Mouse (Mus musculus): ENCODE results near the gene Ppif. TPM values are rescaled to one million over a fixed set of nuclear protein-coding genes. Genes with fewer than 3 reads are reported as not detected.

Gene Ppif
- polyA plus RNA-seq, 1 experiment, result 42.2 TPM

DNA sequence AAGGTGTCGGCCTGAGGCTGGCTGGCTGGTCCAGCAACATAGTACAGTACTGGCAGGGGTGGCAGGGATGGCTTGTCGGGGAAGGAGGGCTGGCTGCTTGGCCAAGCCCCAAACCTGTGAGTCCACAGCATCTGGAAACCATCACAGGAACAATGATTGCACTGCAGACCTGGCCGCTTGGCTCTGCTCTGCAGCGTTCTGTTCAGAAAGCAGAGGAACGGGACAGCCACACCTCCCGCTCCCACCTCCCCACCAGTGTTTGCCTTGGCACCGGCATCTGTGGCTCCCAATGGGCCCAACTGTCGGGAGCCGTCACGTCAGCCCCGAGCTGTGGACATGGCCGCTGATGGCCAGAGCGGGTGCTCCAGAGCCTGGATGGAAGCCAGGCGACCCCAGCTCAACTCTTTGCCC, 44.6 kb downstream of the Ppif start:
- Histone ChIP-seq H3K4me1 (ENCODE audit: control insufficient read depth, insufficient read depth, low read length) (no peaks in the 10 kb centered on the region), H3K9ac (ENCODE audit: low read depth, poor library complexity, severe bottlenecking) (no peak overlapping the region)

DNA sequence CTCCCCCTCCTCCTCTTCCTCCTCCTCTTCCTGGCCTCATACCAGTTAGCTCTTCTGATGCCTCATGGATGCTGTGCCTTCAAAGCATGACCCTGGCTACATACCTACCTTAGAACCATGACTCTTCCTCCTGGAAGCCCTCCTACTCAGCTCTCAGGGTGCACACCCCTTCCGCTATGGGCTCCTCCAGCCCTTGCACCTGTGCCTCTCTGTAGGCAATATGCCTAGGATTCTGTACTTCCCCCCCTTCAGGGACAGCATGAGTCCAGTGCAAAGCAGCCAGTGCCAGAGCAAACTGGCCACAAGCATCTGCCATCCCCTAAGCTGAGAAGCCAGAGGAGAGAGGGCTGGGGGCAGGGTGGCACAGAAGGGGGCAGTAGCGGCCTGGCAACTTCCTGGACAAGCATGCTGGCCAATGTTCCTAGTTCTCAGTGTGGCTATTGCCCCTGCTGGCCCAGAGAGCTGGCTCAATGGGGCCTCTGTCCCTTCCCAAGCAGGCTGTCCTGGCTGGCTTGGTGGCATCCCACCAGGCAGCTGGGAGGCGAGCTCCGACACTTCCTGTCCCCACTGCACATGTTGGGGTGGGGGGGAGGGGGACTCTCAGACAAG, 46.1 kb downstream of the Ppif start:
- TF ChIP-seq CTCF (IDR thresholded peaks at IDR 0.05; ENCODE audit: low read depth, low read length) (no peak), POLR2A (IDR thresholded peaks at IDR 0.05; ENCODE audit: insufficient read depth, low read length) (no peak), EP300 (IDR thresholded peaks at IDR 0.05; ENCODE audit: insufficient read depth, low read depth, low read length) (no peak)
- Histone ChIP-seq H3K4me1 (ENCODE audit: control insufficient read depth, insufficient read depth, low read length) (no peaks in the 10 kb centered on the region), H3K27ac (ENCODE audit: insufficient read depth, low read length) (no peak overlapping the region), H3K9ac (ENCODE audit: low read depth, poor library complexity, severe bottlenecking) (no peak overlapping the region), H3K9me3 (replicated peaks; ENCODE audit: control insufficient read depth, insufficient read depth, low read length, poor library complexity, severe bottlenecking) (no peaks in the 10 kb centered on the region), H3K4me3 (ENCODE audit: low read depth, low read length) (no peak overlapping the region), H3K27me3 (ENCODE audit: control insufficient read depth, insufficient read depth, low read length, poor library complexity, severe bottlenecking) (no peaks in the 10 kb centered on the region), H3K36me3 (ENCODE audit: control insufficient read depth, insufficient read depth, low read length, poor library complexity, severe bottlenecking) (no peaks in the 10 kb centered on the region)

More for the DNA sequence above, 44.6 kb downstream of the Ppif start:
- H3K9me3 ChIP-seq (replicated peaks; ENCODE audit: control insufficient read depth, insufficient read depth, low read length, poor library complexity, severe bottlenecking), result no peaks in the 10 kb centered on the region
- H3K4me3 ChIP-seq (ENCODE audit: low read depth, low read length), result no peak overlapping the region
- TF ChIP-seq CTCF (IDR thresholded peaks at IDR 0.05; ENCODE audit: low read depth, low read length), result no peak
- no peak for TF ChIP-seq POLR2A (IDR thresholded peaks at IDR 0.05; ENCODE audit: insufficient read depth, low read length)
- no peak for TF ChIP-seq EP300 (IDR thresholded peaks at IDR 0.05; ENCODE audit: insufficient read depth, low read depth, low read length)
- no peaks in the 10 kb centered on the region for H3K36me3 ChIP-seq (ENCODE audit: control insufficient read depth, insufficient read depth, low read length, poor library complexity, severe bottlenecking)
- H3K27ac ChIP-seq (ENCODE audit: insufficient read depth, low read length), result no peak overlapping the region
- no peaks in the 10 kb centered on the region for H3K27me3 ChIP-seq (ENCODE audit: control insufficient read depth, insufficient read depth, low read length, poor library complexity, severe bottlenecking)

DNA sequence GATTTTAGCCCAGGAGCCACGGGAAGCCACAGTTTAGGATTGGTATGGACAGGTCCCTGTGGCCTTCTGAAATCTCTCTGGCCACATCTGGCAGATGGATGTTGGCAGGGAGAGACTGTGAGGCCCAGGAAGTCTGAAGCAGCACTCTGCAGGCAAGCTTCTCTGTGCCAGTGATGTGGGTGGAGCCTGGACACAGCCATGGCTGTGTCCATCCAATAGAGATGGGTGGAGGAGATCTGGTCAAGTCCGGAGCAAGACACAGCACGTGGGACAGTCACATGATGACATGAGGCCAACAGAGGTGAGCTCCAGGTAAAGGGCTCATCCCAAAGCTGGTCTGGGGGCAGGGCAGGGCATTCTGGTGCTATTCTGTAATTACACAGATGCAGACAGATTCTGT, 47.3 kb downstream of the Ppif start:
- H3K9ac ChIP-seq (ENCODE audit: low read depth, poor library complexity, severe bottlenecking), result no peak overlapping the region
- H3K4me1 ChIP-seq (ENCODE audit: control insufficient read depth, insufficient read depth, low read length), result no peaks in the 10 kb centered on the region
- H3K9me3 ChIP-seq (replicated peaks; ENCODE audit: control insufficient read depth, insufficient read depth, low read length, poor library complexity, severe bottlenecking), result no peaks in the 10 kb centered on the region
- H3K27ac ChIP-seq (ENCODE audit: insufficient read depth, low read length), result no peak overlapping the region
- TF ChIP-seq CTCF (IDR thresholded peaks at IDR 0.05; ENCODE audit: low read depth, low read length) (no peak), POLR2A (IDR thresholded peaks at IDR 0.05; ENCODE audit: insufficient read depth, low read length) (no peak), EP300 (IDR thresholded peaks at IDR 0.05; ENCODE audit: insufficient read depth, low read depth, low read length) (no peak)
- no peak overlapping the region for H3K4me3 ChIP-seq (ENCODE audit: low read depth, low read length)
- H3K36me3 ChIP-seq (ENCODE audit: control insufficient read depth, insufficient read depth, low read length, poor library complexity, severe bottlenecking), result no peaks in the 10 kb centered on the region
- no peaks in the 10 kb centered on the region for H3K27me3 ChIP-seq (ENCODE audit: control insufficient read depth, insufficient read depth, low read length, poor library complexity, severe bottlenecking)

DNA sequence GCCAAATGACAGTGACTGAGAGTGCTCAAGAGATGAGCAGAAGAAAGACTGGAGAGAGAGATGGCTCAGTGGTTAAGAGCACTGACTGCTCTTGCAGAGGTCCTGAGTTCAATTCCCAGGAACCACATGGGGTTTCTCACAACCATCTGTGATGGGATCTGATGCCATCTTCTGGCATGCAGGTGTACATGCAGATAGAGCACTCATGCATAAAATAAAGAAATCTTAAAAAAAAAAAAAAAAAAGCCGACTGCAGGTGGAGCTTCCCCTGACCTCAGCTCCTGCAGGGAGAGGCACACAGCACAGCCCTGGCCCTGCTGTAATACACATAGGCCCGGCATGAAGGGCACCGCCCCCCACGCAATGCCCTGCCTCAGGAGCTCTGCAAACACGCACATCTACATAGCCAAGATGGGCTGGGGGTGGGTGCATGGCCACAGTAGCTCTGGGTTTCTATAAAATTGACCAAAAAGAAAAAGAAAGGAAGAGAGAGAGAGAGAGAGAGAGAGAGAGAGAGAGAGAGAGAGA, 48.0 kb downstream of the Ppif start:
- no peak overlapping the region for H3K27ac ChIP-seq (ENCODE audit: insufficient read depth, low read length)
- no peak overlapping the region for H3K9ac ChIP-seq (ENCODE audit: low read depth, poor library complexity, severe bottlenecking)
- H3K4me1 ChIP-seq (ENCODE audit: control insufficient read depth, insufficient read depth, low read length), result no peaks in the 10 kb centered on the region
- H3K36me3 ChIP-seq (ENCODE audit: control insufficient read depth, insufficient read depth, low read length, poor library complexity, severe bottlenecking), result no peaks in the 10 kb centered on the region
- no peak overlapping the region for H3K4me3 ChIP-seq (ENCODE audit: low read depth, low read length)
- H3K9me3 ChIP-seq (replicated peaks; ENCODE audit: control insufficient read depth, insufficient read depth, low read length, poor library complexity, severe bottlenecking), result no peaks in the 10 kb centered on the region
- H3K27me3 ChIP-seq (ENCODE audit: control insufficient read depth, insufficient read depth, low read length, poor library complexity, severe bottlenecking), result no peaks in the 10 kb centered on the region
- TF ChIP-seq EP300 (IDR thresholded peaks at IDR 0.05; ENCODE audit: insufficient read depth, low read depth, low read length) (no peak), CTCF (IDR thresholded peaks at IDR 0.05; ENCODE audit: low read depth, low read length) (no peak), POLR2A (IDR thresholded peaks at IDR 0.05; ENCODE audit: insufficient read depth, low read length) (no peak)

DNA sequence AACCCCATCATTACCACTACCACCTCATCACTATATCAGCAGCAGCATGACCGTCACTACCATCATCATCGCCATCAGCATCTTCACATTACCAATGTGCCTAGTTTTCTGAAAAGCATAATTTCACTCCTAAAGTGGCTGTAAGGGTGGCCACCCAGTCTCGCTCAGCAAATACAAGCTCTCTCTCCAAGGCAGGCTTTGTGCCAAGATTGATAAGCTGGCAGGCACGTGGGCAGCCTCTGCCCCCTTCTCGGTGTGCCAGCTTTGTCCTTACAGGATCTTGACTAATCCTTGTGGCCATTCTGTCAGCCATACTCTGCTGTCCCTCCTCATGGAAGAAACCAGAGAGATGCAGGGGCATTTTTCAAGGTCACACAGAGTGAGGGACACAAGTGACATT, 49.0 kb downstream of the Ppif start:
- Histone ChIP-seq H3K27ac (ENCODE audit: insufficient read depth, low read length) (no peak overlapping the region), H3K4me1 (ENCODE audit: control insufficient read depth, insufficient read depth, low read length) (no peaks in the 10 kb centered on the region), H3K9me3 (replicated peaks; ENCODE audit: control insufficient read depth, insufficient read depth, low read length, poor library complexity, severe bottlenecking) (no peaks in the 10 kb centered on the region), H3K36me3 (ENCODE audit: control insufficient read depth, insufficient read depth, low read length, poor library complexity, severe bottlenecking) (no peaks in the 10 kb centered on the region), H3K4me3 (ENCODE audit: low read depth, low read length) (no peak overlapping the region), H3K27me3 (ENCODE audit: control insufficient read depth, insufficient read depth, low read length, poor library complexity, severe bottlenecking) (no peaks in the 10 kb centered on the region), H3K9ac (ENCODE audit: low read depth, poor library complexity, severe bottlenecking) (no peak overlapping the region)
- no peak for TF ChIP-seq EP300 (IDR thresholded peaks at IDR 0.05; ENCODE audit: insufficient read depth, low read depth, low read length)
- TF ChIP-seq POLR2A (IDR thresholded peaks at IDR 0.05; ENCODE audit: insufficient read depth, low read length), result no peak
- TF ChIP-seq CTCF (IDR thresholded peaks at IDR 0.05; ENCODE audit: low read depth, low read length), result no peak

DNA sequence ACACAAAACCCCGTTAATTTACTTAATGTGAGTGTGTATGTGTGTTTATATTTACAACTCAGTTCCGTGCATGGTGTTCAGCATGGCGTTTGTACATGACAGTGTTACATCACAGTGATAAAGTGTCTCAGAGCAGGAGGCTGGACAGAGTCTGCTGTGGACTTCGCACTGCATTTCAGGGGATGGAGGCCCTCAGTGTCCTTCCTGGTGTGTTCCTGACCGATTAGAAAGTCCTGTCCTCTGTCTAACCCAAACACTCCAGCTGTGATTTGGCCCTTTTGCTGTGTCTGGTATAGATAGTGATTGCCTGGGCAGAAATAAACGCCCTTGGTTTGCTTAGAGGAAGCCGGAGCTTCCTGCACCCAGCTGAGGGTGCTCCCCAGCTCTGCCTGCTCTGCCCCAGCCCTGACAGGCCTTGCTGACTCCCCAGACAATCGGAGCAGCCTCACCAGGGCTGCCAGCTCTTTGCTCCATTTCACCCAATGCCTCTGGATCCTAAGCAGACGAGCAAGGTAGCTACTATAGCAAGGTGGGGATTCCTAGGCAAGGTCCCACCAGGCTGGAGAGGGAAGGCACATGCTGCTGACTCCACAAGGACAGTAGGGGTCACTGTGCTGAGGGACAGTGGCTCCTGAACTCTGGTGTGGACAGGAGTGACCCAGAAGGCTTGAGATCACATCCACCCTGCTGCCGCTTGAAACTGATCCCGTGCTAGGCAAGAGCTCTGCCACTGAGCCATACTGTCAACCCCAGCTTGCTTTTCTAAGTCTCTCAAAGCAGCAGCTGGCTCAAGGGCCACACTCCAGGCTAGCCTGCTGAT, 51.6 kb downstream of the Ppif start:
- Histone ChIP-seq H3K27me3 (ENCODE audit: control insufficient read depth, insufficient read depth, low read length, poor library complexity, severe bottlenecking) (no peaks in the 10 kb centered on the region), H3K9ac (ENCODE audit: low read depth, poor library complexity, severe bottlenecking) (no peak overlapping the region), H3K36me3 (ENCODE audit: control insufficient read depth, insufficient read depth, low read length, poor library complexity, severe bottlenecking) (no peaks in the 10 kb centered on the region), H3K27ac (ENCODE audit: insufficient read depth, low read length) (no peak overlapping the region), H3K4me3 (ENCODE audit: low read depth, low read length) (no peak overlapping the region), H3K4me1 (ENCODE audit: control insufficient read depth, insufficient read depth, low read length) (no peaks in the 10 kb centered on the region), H3K9me3 (replicated peaks; ENCODE audit: control insufficient read depth, insufficient read depth, low read length, poor library complexity, severe bottlenecking) (no peaks in the 10 kb centered on the region)
- TF ChIP-seq CTCF (IDR thresholded peaks at IDR 0.05; ENCODE audit: low read depth, low read length), result no peak
- no peak for TF ChIP-seq EP300 (IDR thresholded peaks at IDR 0.05; ENCODE audit: insufficient read depth, low read depth, low read length)

All from ES-Bruce4 (cell line).